Mouse (Mus musculus): ENCODE measurements at regions not wholly inside any gene's neighbourhood (a gene's known extent, or its start where the extent isn't known, plus 50 kb on each side); places are given as distances from the start of the nearest gene placed in this dataset.

DNA sequence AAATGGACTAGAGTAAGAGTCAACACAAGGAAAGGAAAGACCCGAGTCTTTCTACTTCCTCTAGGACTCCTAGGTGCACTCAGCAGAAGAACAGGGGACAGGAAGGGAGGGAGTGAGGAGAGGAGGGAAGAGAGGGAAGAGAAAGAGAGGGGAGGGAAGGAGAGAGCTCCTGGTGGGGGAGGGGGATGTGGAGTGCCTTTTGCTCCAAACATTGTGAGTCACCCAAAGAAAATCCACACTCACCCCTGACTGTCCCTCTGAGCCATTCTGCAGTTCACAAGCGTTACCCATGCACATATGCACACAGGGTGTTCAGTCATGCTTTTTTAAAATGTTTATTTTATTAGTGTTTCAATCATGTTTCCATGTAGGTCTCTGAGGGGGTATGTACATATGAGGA is 65.5 kb upstream of the Fam3c start:
- no peak for TF ChIP-seq CTCF (IDR thresholded peaks at IDR 0.05; ENCODE audit: low read depth, low read length)
- TF ChIP-seq POLR2A (IDR thresholded peaks at IDR 0.05; ENCODE audit: insufficient read depth, low read length) = no peak
- TF ChIP-seq EP300 (IDR thresholded peaks at IDR 0.05; ENCODE audit: insufficient read depth, low read depth, low read length) = no peak

Measured in ES-Bruce4 (cell line).